Mouse (Mus musculus) heart, postnatal 14 days (tissue): ENCODE results near the gene Fcf1. TPM values are rescaled to one million over a fixed set of nuclear protein-coding genes. Genes with fewer than 3 reads are reported as not detected.
A peak's percentile ranks its signal among the peaks of the same experiment; 100 is the strongest.

ENCODE experiments used
- DNase-seq, 2 experiments: peaks; one replicate each; pipeline ENCODE4 v3.0.0; 2021 to 2022
- intact Hi-C: fragments of 180-260 bp; cut with DNase I; formaldehyde crosslinking; loops from one replicate; pipeline ENCODE4 v1.15.1; 2025
- long read RNA-seq, 2 experiments: library from polyadenylated mRNA; stranded (forward); transcript quantifications; one replicate each; pipeline ENCODE4 v2.0.0; 2021
- total RNA-seq, 2 experiments: library from RNA; stranded (reverse); gene quantifications; 2 replicates each; pipeline ENCODE4 v1.2.3; 2021

Fcf1 gene
- total RNA-seq = 10 to 100 TPM; 30.1 to 37.1 TPM
- long read RNA-seq, experiment 1, transcript Fcf1-201 (8 exons, 749 nt) = major isoform, 36 of 58 reads
- long read RNA-seq, experiment 1, partial matches to known transcripts = 19 of 58 reads
- long read RNA-seq, experiment 1, other reads (novel, unspliced or antisense) = 3 of 58 reads
- long read RNA-seq, experiment 2, transcript Fcf1-201 (8 exons, 749 nt) = major isoform, 24 of 50 reads
- long read RNA-seq, experiment 2, partial matches to known transcripts = 26 of 50 reads
- long read RNA-seq, experiment 2, other reads (novel, unspliced or antisense) = 0 of 50 reads

DNA sequence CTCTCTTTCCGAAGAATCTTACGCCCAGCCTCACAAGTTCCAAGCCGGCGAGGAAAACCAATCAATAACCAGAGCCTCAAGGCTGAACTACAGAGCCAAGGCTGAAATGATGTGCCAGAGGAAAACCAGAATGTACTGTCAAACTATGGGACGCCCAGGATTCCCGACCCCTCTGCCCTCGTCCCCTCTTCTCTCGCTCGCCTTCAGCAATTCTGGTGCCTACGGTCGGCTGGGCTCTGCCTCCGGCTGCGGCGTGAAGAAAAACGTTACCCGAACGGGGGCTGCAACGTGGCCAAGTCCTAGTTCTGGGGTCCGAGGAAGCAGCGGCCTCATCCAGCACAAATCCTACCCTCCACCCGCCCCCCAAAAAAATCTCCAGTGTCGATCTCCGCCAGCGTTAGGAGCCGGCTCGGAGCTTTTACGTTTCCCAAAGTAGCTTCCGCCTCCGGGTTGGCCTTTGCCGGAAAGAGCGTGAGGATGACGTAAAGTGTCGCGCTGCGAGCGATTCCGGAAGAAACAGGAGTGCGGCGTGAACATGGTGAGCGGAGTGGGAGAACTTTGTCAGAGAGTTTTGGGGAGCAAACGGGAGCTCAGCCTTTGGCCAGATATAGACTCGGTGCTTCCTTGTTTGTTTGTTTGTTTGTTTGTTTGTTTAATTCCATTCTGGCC is at the start of gene Fcf1, which contains the start of gene Arel1:
Fcf1 (plus strand) TSS at position 470 of the 669 bp plus-strand sequence.
Arel1 (minus strand) TSS at position 473 of the 669 bp plus-strand sequence.
- peak; percentile 85 to 90 for DNase-seq
- intact Hi-C loops = no loop called here

- no peak for DNase-seq
- intact Hi-C loops = no loop called here
These were observed 48.7 kb upstream of the Fcf1 start for GRCm38 (mm10) chr12:84921881-84922419.

DNA sequence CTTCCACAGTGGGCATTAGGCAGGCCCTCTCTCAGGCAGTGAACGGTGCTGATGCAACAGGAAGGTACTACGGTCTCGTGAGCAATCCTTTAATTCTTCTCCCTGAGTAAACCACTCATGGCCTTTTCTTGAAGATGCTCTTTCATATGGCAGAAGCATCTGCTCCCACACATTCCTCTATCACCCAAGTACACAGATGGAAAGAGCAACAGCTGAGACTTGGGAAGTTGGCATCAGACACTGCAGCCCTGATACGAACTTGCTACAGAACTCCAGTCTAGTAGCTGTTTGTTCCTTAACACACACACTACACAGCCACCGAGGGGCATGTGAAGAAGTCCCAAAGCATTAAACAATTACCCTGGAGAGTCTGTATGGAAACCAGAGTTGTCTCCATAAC is 46.4 kb upstream of the Fcf1 start:
- intact Hi-C loops = no loop called here
- DNase-seq = no peak

DNA sequence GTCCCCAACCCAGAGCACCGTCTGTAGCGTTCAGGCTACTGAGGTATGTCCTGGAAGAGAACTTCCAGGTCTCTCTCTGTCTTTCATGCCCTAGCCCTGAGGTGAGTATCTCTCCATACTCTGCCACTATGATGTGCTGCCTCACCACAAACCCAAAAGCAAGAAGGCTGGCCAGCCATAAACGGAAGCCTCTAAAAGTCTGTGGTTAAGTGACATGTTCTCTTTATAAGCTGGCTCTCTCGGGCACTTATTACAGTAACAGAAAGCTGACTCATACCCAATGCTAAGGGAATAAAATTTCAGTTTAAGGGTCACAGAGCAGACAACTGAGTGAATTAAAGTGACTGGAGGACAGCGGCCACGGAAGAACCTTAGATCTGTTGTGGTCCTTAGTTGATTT is 44.2 kb upstream of the Fcf1 start:
- DNase-seq = no peak
- intact Hi-C loops = no loop called here

- intact Hi-C loops = no loop called here
- no peak for DNase-seq
These were observed 38.5 kb upstream of the Fcf1 start for GRCm38 (mm10) chr12:84932210-84932609.

GRCm38 (mm10) chr12:84935343-84935742 is 35.4 kb upstream of the Fcf1 start:
- intact Hi-C loops = no loop called here
- no peak for DNase-seq

- no peak for DNase-seq
- intact Hi-C loops = no loop called here
These were observed 31.6 kb upstream of the Fcf1 start for GRCm38 (mm10) chr12:84939117-84939516.

DNA sequence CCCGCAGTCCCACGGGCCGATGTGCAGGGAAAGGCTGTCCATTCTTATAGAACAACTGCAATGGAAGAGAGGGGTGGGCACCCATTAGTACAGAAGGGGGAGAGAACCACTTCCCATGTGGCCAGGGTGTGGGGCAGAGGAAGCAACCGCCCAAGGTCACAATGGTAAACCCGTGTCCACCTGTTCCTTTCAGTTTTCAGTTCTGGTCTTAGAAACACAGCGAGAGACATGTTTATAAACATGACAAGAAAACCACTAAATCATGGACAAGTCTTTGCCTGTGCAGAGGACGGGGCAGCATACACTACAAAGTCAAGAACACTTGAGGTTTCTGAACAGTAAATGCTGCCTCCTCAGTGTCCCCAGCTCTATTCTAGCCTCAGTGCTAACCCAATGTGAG is 30.4 kb upstream of the Fcf1 start:
- intact Hi-C loops = no loop called here
- no peak for DNase-seq

DNA sequence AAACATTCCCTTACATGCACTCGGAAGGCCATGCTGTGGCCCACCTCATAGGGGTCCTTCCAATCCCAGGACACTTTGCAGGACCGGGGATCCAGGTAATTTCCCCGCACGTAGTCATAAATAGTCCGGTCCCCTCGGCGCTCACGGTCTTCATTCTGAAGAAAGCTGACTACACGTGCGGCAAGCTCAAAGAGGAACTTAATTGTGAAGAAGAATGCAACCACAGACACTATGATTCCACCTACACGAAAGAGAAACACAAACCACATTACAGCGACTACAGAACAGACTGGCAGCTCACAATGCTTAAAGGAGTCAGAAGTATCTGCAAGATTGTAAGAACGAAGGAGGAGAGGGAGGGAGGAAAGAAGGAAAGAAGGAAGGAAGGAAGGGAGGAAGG is 29.0 kb upstream of the Fcf1 start:
- intact Hi-C loops = no loop called here
- no peak for DNase-seq

- intact Hi-C loops = no loop called here
- DNase-seq = peak; percentile 21 to 45
These were observed 27.4 kb upstream of the Fcf1 start for GRCm38 (mm10) chr12:84943006-84943952.

- intact Hi-C loops = no loop called here
- no peak for DNase-seq
These were observed 26.4 kb upstream of the Fcf1 start for GRCm38 (mm10) chr12:84944150-84944812.

DNA sequence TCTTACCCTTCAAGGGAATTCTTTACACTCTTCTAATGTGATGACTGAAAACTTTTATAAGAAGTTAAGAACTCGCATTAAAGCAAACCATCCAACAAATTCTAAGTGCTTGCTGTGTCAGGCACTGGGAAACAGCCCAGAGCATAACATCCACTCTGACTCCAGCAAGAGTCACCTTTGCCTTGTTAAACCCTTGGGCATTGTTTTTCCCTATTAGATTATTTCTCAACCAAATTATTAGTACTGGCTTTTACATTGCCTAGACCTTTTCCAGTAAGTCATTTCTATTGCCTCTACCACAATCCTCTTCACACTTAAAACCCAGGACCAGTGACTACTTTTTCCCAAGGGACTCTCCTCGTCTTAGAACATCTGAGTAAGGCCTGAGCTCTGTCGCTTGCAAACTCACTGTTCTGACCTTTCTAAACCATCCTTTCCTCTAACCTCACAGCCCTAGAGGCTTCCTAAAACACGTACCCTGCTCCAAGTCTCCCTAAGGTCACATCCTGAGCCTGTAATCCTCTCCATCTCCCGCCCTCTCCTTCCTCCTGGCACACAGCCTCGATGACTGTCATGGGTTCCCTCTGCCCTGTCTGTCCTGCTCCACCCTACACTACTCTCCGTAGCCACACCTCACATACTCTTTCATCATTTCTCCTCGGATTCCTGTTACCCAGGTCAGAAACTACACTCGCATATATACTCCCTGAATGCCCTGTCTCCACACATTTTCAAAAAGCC is 25.7 kb upstream of the Fcf1 start:
- DNase-seq = no peak
- intact Hi-C loops = no loop called here

- intact Hi-C loops = no loop called here
- no peak for DNase-seq
These were observed 22.7 kb upstream of the Fcf1 start for GRCm38 (mm10) chr12:84947894-84948583.

GRCm38 (mm10) chr12:84948584-84949285 is 22.0 kb upstream of the Fcf1 start:
- intact Hi-C loops = no loop called here
- peak in 1 of 2 experiments; percentile 41 for DNase-seq

DNA sequence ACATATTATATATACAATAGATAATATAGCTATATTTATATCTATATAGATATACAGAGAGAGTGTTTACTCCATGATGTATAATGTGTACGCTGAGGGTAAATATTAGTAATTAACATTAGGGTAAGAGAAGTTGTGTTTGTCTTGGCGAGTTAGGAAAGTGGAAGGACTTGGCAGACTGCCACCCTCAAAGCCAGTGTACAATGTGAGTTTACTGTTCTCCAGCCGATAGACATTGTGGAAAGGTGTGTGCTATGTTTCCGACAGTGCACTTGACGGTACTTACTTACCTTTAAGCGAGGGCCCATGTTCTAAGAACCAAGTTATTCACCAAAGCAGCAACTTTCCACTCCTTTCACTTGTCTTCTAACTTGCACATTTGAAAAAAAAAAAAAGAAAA is 19.9 kb upstream of the Fcf1 start:
- DNase-seq = no peak
- intact Hi-C loops = no loop called here

GRCm38 (mm10) chr12:84951531-84951930 is 19.2 kb upstream of the Fcf1 start:
- no peak for DNase-seq
- intact Hi-C loops = no loop called here

DNA sequence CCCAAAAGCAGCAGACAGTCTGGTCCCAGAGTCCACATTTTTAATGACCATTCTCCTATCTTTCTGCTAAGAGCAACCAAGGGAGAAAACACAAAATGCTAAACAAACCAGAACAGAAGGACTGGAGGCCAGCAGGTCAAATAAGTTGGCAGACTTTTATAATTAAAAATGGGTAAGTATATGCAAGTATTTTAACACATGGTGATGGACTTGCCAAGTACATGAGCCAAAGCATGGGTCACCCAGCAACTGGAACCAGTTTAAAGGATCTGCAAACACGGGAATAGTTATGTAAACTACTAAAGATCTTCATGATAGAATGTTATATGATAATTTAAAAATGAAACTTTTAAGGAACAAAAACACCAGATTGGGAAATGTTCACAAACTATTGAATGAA is 18.3 kb upstream of the Fcf1 start:
- DNase-seq = no peak
- intact Hi-C loops = no loop called here

DNA sequence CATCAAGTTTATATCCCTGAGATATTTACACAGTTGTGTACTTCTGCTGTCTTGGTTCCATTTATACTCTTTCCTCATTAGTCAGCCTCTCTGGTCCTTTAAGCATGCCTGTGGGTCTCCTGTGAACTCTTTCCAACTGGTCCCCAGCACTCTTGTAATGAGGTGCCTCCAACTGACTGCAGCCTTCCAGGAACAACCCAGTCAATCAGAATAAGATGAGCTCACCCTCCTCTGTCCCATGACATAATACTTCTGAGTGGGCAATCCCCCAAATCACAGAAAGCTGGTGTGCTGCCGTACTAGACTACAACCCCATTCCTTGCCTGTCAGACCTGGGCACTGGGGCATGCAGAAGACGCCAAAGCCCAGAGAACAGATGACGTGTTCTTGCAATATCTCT is 14.4 kb upstream of the Fcf1 start:
- DNase-seq = no peak
- intact Hi-C loops = no loop called here
